ENCODE assay signal across 23 mouse cellular contexts in genomic region chr17:26779471-26779870, GRCm38 (mm10).
"Had no signal": no experiment of that assay in that cellular context is flagged by ENCODE, and none has a peak within 500 bp of the region (broad histone marks: within the 10 kb centered on the region; RNA-seq: fewer than 3 reads in every experiment).

No protein-coding gene starts in this region.

- H3K4me3 ChIP-seq: heart, embryonic 12.5 days; hindbrain, embryonic 10.5 days; hindbrain, embryonic 12.5 days; layer of hippocampus, adult 2 months; left cerebral cortex, adult 2 months; limb, embryonic 10.5 days; limb, embryonic 12.5 days; liver, embryonic 13.5 days had no signal

- ATAC-seq: hindbrain, embryonic 16.5 days; inflammation-experienced regulatory T-cells, adult 6 months; intestine, embryonic 16.5 days had no signal

- DNase-seq: gastrocnemius, postnatal 25 days; heart, adult 18-20 months; heart, postnatal 10 days; heart, postnatal 4 days; kidney, adult 18-20 months; kidney, adult 8-10 months; kidney, postnatal 10 days; kidney, postnatal 25 days; kidney, postnatal 4 days; liver; liver, embryonic 13.5 days had no signal

- H3K9me3 ChIP-seq: heart, embryonic 10.5 days; heart, embryonic 12.5 days; hindbrain, embryonic 10.5 days; hindbrain, embryonic 12.5 days; limb, embryonic 10.5 days; limb, embryonic 12.5 days; liver, embryonic 13.5 days had no signal

- H3K9ac ChIP-seq: heart, embryonic 12.5 days; hindbrain, embryonic 12.5 days; hindbrain, embryonic 14.5 days; limb, embryonic 12.5 days; liver, embryonic 13.5 days had no signal

- H3K27me3 ChIP-seq: heart, embryonic 12.5 days; hindbrain, embryonic 12.5 days; limb, embryonic 12.5 days; liver, embryonic 13.5 days had no signal

- H3K27ac ChIP-seq: hindbrain, embryonic 10.5 days; hindbrain, embryonic 12.5 days; hindbrain, embryonic 14.5 days; left cerebral cortex, adult 2 months; limb, embryonic 10.5 days; limb, embryonic 12.5 days; liver, embryonic 13.5 days had no signal

- H3K4me2 ChIP-seq: hindbrain, embryonic 14.5 days; limb, embryonic 12.5 days; liver, embryonic 13.5 days had no signal
